Mouse (Mus musculus) heart, embryonic 14.5 days (tissue): Measurements from ENCODE around the gene Fmo6. TPM values are rescaled to one million over a fixed set of nuclear protein-coding genes. Genes with fewer than 3 reads are reported as not detected.

Source experiments
- ATAC-seq: fragments of 200-750 bp; cut with Nextera tagmentation; 2 replicates; pipeline ENCODE4 v1.8.0; 2017; ENCODE audit warnings: low read depth, moderate TSS enrichment; ENCODE audit not compliant: insufficient number of reproducible peaks, insufficient read depth, low FRiP score
- H3K27ac ChIP-seq, 2 experiments: fragments of 200-500 bp in 1 of 2; fragments of 300-500 bp in 1 of 2; sonication (generic) in 1 of 2; replicated peaks in 1 of 2; 2 replicates each; pipeline ENCODE4 v1.5.1; 2012 to 2014; ENCODE audit warnings: low read depth in 2 of 2, low read length in 2 of 2, control low read depth in 1 of 2, mild to moderate bottlenecking in 1 of 2, mixed read lengths in 1 of 2; ENCODE audit not compliant: control insufficient read depth in 1 of 2, insufficient read depth in 1 of 2
- H3K27me3 ChIP-seq: fragments of 300-500 bp; sonication (generic); 2 replicates; pipeline ENCODE4 v1.6.1; 2014; ENCODE audit warnings: mild to moderate bottlenecking, low read length, control low read depth; ENCODE audit not compliant: control insufficient read depth, insufficient read depth
- H3K36me3 ChIP-seq: fragments of 300-500 bp; sonication (generic); 2 replicates; pipeline ENCODE4 v1.6.1; 2014; ENCODE audit warnings: mild to moderate bottlenecking, control low read depth, low read length, mixed read lengths; ENCODE audit not compliant: control insufficient read depth, insufficient read depth
- H3K4me1 ChIP-seq, 2 experiments: fragments of 200-500 bp in 1 of 2; fragments of 300-500 bp in 1 of 2; sonication (generic) in 1 of 2; 2 replicates each; pipeline ENCODE4 v1.6.1; 2012 to 2014; ENCODE audit warnings: low read length in 2 of 2, control low read depth in 1 of 2, mixed read lengths in 1 of 2; ENCODE audit not compliant: control insufficient read depth in 2 of 2, insufficient read depth in 2 of 2
- H3K4me2 ChIP-seq: fragments of 300-500 bp; sonication (generic); 2 replicates; pipeline ENCODE4 v1.6.1; 2014; ENCODE audit warnings: mild to moderate bottlenecking, low read length
- H3K4me3 ChIP-seq, 2 experiments: fragments of 200-500 bp in 1 of 2; fragments of 300-500 bp in 1 of 2; sonication (generic) in 1 of 2; 2 replicates each; pipeline ENCODE4 v1.5.1; 2012 to 2014; ENCODE audit warnings: low read length in 2 of 2, mild to moderate bottlenecking in 2 of 2, control low read depth in 1 of 2, low read depth in 1 of 2, moderate library complexity in 1 of 2; ENCODE audit not compliant: control insufficient read depth in 1 of 2, insufficient read depth in 1 of 2
- H3K9ac ChIP-seq: fragments of 300-500 bp; sonication (generic); 2 replicates; pipeline ENCODE4 v1.6.1; 2014; ENCODE audit warnings: mild to moderate bottlenecking, low read length
- H3K9me3 ChIP-seq: fragments of 300-500 bp; sonication (generic); 2 replicates; pipeline ENCODE4 v1.6.1; 2016; ENCODE audit warnings: low read length, control low read depth; ENCODE audit not compliant: control insufficient read depth
- WGBS: fragments of 180-500 bp; shearing (Covaris S2); extraction: QIAGEN DNeasy Blood & Tissue Kit; methylation state at CpG from one replicate; pipeline ENCODE4 v1.1.7; 2014; 5-methylcytosine and 5-hydroxymethylcytosine counted together
- polyA plus RNA-seq: library from polyadenylated mRNA; unstranded; fragments of >200 nt; fragmentation: Nextera tagmentation; extraction: Ambion mirVana; gene quantifications from 2 replicates; pipeline ENCODE4 v1.2.1, GENCODE M21; 2014

The Fmo6 gene
- polyA plus RNA-seq, 1 experiment from 2014 or later, result not detected

GRCm38 (mm10) chr1:162901879-162902278 lies 35.4 kb downstream of the Fmo6 start:
- ATAC-seq, result no peak
- Histone ChIP-seq H3K27ac (no peak overlapping the region), H3K4me1 (no peaks in the 10 kb centered on the region), H3K9ac (no peak overlapping the region), H3K4me2 (no peak overlapping the region), H3K9me3 (no peaks in the 10 kb centered on the region), H3K27me3 (no peaks in the 10 kb centered on the region), H3K4me3 (no peak overlapping the region), H3K36me3 (no peaks in the 10 kb centered on the region)
- WGBS, result 77% methylated on average over 4 of the region's 4 CpGs

- no peak for ATAC-seq
- H3K4me1 ChIP-seq, result no peaks in the 10 kb centered on the region
- no peaks in the 10 kb centered on the region for H3K27me3 ChIP-seq
- no peak within 1 kb of the TSS for H3K9ac ChIP-seq
- no peak within 1 kb of the TSS for H3K4me2 ChIP-seq
- H3K9me3 ChIP-seq, result no peaks in the 10 kb centered on the region
- 69% methylated on average over 14 of the region's 14 CpGs for WGBS
- H3K27ac ChIP-seq, result no peak within 1 kb of the TSS
- H3K4me3 ChIP-seq, result no peak within 1 kb of the TSS
- no peaks in the 10 kb centered on the region for H3K36me3 ChIP-seq
Observed at GRCm38 (mm10) chr1:162897838-162898811, 39.2 kb downstream of the Fmo6 start, which contains the start of gene Fmo2. Gene Fmo2, minus strand, starts transcription at chr1:162898726.

GRCm38 (mm10) chr1:162895900-162896299 lies 41.4 kb downstream of the Fmo6 start:
- no peaks in the 10 kb centered on the region for H3K27me3 ChIP-seq
- H3K9me3 ChIP-seq, result no peaks in the 10 kb centered on the region
- 38% methylated on average over 6 of the region's 6 CpGs for WGBS
- no peak overlapping the region for H3K9ac ChIP-seq
- H3K4me3 ChIP-seq, result no peak overlapping the region
- no peak overlapping the region for H3K27ac ChIP-seq
- H3K36me3 ChIP-seq, result no peaks in the 10 kb centered on the region
- H3K4me1 ChIP-seq, result no peaks in the 10 kb centered on the region
- ATAC-seq, result no peak
- no peak overlapping the region for H3K4me2 ChIP-seq

- ATAC-seq, result no peak
Observed at GRCm38 (mm10) chr1:162893014-162893413, 44.3 kb downstream of the Fmo6 start.

GRCm38 (mm10) chr1:162891980-162892451 lies 45.3 kb downstream of the Fmo6 start:
- WGBS, result 51% methylated on average over 6 of the region's 6 CpGs
- Histone ChIP-seq H3K9ac (no peak overlapping the region), H3K36me3 (no peaks in the 10 kb centered on the region), H3K4me1 (no peaks in the 10 kb centered on the region), H3K9me3 (no peaks in the 10 kb centered on the region), H3K4me2 (no peak overlapping the region), H3K27me3 (no peaks in the 10 kb centered on the region), H3K4me3 (no peak overlapping the region), H3K27ac (no peak overlapping the region)
- ATAC-seq, result no peak

More at GRCm38 (mm10) chr1:162893014-162893413, 44.3 kb downstream of the Fmo6 start:
- H3K4me3 ChIP-seq, result no peak overlapping the region
- 86% methylated on average over 6 of the region's 6 CpGs for WGBS
- H3K4me1 ChIP-seq, result no peaks in the 10 kb centered on the region
- no peaks in the 10 kb centered on the region for H3K27me3 ChIP-seq
- no peak overlapping the region for H3K9ac ChIP-seq
- H3K9me3 ChIP-seq, result no peaks in the 10 kb centered on the region
- H3K4me2 ChIP-seq, result no peak overlapping the region
- H3K36me3 ChIP-seq, result no peaks in the 10 kb centered on the region
- no peak overlapping the region for H3K27ac ChIP-seq

GRCm38 (mm10) chr1:162888646-162889045 lies 48.7 kb downstream of the Fmo6 start:
- Histone ChIP-seq H3K4me1 (no peaks in the 10 kb centered on the region), H3K4me3 (no peak overlapping the region), H3K9me3 (no peaks in the 10 kb centered on the region), H3K27me3 (no peaks in the 10 kb centered on the region), H3K36me3 (no peaks in the 10 kb centered on the region), H3K4me2 (no peak overlapping the region), H3K27ac (no peak overlapping the region), H3K9ac (no peak overlapping the region)
- WGBS, result 81% methylated on average over 12 of the region's 12 CpGs
- no peak for ATAC-seq

GRCm38 (mm10) chr1:162887644-162888043 lies 49.7 kb downstream of the Fmo6 start:
- Histone ChIP-seq H3K27me3 (no peaks in the 10 kb centered on the region), H3K9me3 (no peaks in the 10 kb centered on the region), H3K27ac (no peak overlapping the region), H3K4me2 (no peak overlapping the region), H3K9ac (no peak overlapping the region), H3K36me3 (no peaks in the 10 kb centered on the region), H3K4me3 (no peak overlapping the region), H3K4me1 (no peaks in the 10 kb centered on the region)
- no peak for ATAC-seq
- WGBS, result 82% methylated on average over 7 of the region's 7 CpGs
